Mouse (Mus musculus): ENCODE data around the gene Mtcp1. TPM values are rescaled to one million over a fixed set of nuclear protein-coding genes. Genes with fewer than 3 reads are reported as not detected.

Gene Mtcp1
- polyA plus RNA-seq (2012; rRNA removed; ENCODE audit: low replicate concordance), result 3.5 and 7.1 TPM in 2 replicates

GRCm38 (mm10) chrX:75415936-75416785, at the start of gene Mtcp1, which contains the start of the genes Cmc4 and Brcc3:
TSS of gene Mtcp1 (minus strand) at chrX:75416588.
TSS of gene Cmc4 (minus strand) at chrX:75416584.
TSS of gene Brcc3 (plus strand) at chrX:75416628.

GRCm38 (mm10) chrX:75382195-75382771, 34.1 kb downstream of the Mtcp1 start, which contains the start of the genes Fundc2 and F8:
TSS of gene Fundc2 (plus strand) at chrX:75382399.
TSS of gene F8 (minus strand) at chrX:75382615.

Other genes starting within 250 kb of the Mtcp1 start
- 4.8 and 26.4 TPM in 2 replicates for gene Fundc2, start 34.2 kb downstream of the Mtcp1 start, polyA plus RNA-seq (2012; rRNA removed; ENCODE audit: low replicate concordance)
- gene F8, start 34.0 kb downstream of the Mtcp1 start, polyA plus RNA-seq (2012; rRNA removed; ENCODE audit: low replicate concordance), result 0.75 and 2.3 TPM in 2 replicates
- 2.0 and 2.1 TPM in 2 replicates for gene Cmc4, start within 50 bp of the Mtcp1 start, polyA plus RNA-seq (2012; rRNA removed; ENCODE audit: low replicate concordance)
- 3.6 and 13.6 TPM in 2 replicates for gene Brcc3, start within 50 bp of the Mtcp1 start, polyA plus RNA-seq (2012; rRNA removed; ENCODE audit: low replicate concordance)
- gene Vbp1, start 97.7 kb upstream of the Mtcp1 start, polyA plus RNA-seq (2012; rRNA removed; ENCODE audit: low replicate concordance), result 0.87 and 4.0 TPM in 2 replicates
- gene Rab39b, start 161.6 kb upstream of the Mtcp1 start, polyA plus RNA-seq (2012; rRNA removed; ENCODE audit: low replicate concordance), result 0.09 and 0.14 TPM in 2 replicates

All from mammary gland, adult 2 months (tissue).